Mouse (Mus musculus): ENCODE data around the gene Ears2. TPM values are rescaled to one million over a fixed set of nuclear protein-coding genes. Genes with fewer than 3 reads are reported as not detected.

The Ears2 gene
- polyA plus RNA-seq, 1 experiment from 2014 or later, result 14.2 TPM

Other genes with a start within 250 kb of the Ears2 start
- gene Scnn1b, start 202.2 kb downstream of the Ears2 start, polyA plus RNA-seq (2014; fragmentation: Nextera tagmentation; extraction: Ambion mirVana), result 0.19 TPM in 1 of 2 replicates, not detected in the other
- 18.9 and 19.5 TPM in 2 replicates for gene Cog7, start 85.6 kb downstream of the Ears2 start, polyA plus RNA-seq (2014; fragmentation: Nextera tagmentation; extraction: Ambion mirVana)
- gene Gga2, start 46.0 kb downstream of the Ears2 start, polyA plus RNA-seq (2014; fragmentation: Nextera tagmentation; extraction: Ambion mirVana), result 70.4 and 72.5 TPM in 2 replicates
- 98.6 and 110 TPM in 2 replicates for gene Ubfd1, start 88 bp downstream of the Ears2 start, polyA plus RNA-seq (2014; fragmentation: Nextera tagmentation; extraction: Ambion mirVana)
- 659 and 695 TPM in 2 replicates for gene Ndufab1, start 34.6 kb upstream of the Ears2 start, polyA plus RNA-seq (2014; fragmentation: Nextera tagmentation; extraction: Ambion mirVana)
- 17.0 and 20.5 TPM in 2 replicates for gene Palb2, start 65.7 kb upstream of the Ears2 start, polyA plus RNA-seq (2014; fragmentation: Nextera tagmentation; extraction: Ambion mirVana)
- gene Dctn5, start 65.8 kb upstream of the Ears2 start, polyA plus RNA-seq (2014; fragmentation: Nextera tagmentation; extraction: Ambion mirVana), result 146 and 153 TPM in 2 replicates
- 125 and 127 TPM in 2 replicates for gene Plk1, start 92.2 kb upstream of the Ears2 start, polyA plus RNA-seq (2014; fragmentation: Nextera tagmentation; extraction: Ambion mirVana)
- 0.08 TPM in 1 of 2 replicates, not detected in the other for gene Ern2, start 118.9 kb upstream of the Ears2 start, polyA plus RNA-seq (2014; fragmentation: Nextera tagmentation; extraction: Ambion mirVana)
- gene Chp2, start 152.2 kb upstream of the Ears2 start, polyA plus RNA-seq (2014; fragmentation: Nextera tagmentation; extraction: Ambion mirVana), result not detected in 2 replicates
- gene Prkcb, start 221.5 kb upstream of the Ears2 start, polyA plus RNA-seq (2014; fragmentation: Nextera tagmentation; extraction: Ambion mirVana), result 13.4 and 14.2 TPM in 2 replicates

All from neural tube, embryonic 11.5 days (tissue).